Mouse (Mus musculus): Measurements from ENCODE around the gene Rbfox3. TPM values are rescaled to one million over a fixed set of nuclear protein-coding genes. Genes with fewer than 3 reads are reported as not detected.

Gene Rbfox3
- polyA plus RNA-seq, 1 experiment: 0.03 TPM

- Histone ChIP-seq H3K9me3 (no peaks in the 10 kb centered on the region), H3K36me3 (replicated peaks; ENCODE audit: low read length) (no peaks in the 10 kb centered on the region), H3K27me3 (replicated peaks) (peaks cover 25% of the 10 kb centered on the region), H3K4me1 (no peaks in the 10 kb centered on the region), H3K4me3 (replicated peaks) (no peak overlapping the region)
- TF ChIP-seq GATA1 (IDR thresholded peaks at IDR 0.05; ENCODE audit: borderline replicate concordance, low read length) (no peak), FLI1 (IDR thresholded peaks at IDR 0.05; ENCODE audit: low read length) (no peak)
Observed at GRCm38 (mm10) chr11:118668351-118668750, 243.0 kb downstream of the Rbfox3 start.

DNA sequence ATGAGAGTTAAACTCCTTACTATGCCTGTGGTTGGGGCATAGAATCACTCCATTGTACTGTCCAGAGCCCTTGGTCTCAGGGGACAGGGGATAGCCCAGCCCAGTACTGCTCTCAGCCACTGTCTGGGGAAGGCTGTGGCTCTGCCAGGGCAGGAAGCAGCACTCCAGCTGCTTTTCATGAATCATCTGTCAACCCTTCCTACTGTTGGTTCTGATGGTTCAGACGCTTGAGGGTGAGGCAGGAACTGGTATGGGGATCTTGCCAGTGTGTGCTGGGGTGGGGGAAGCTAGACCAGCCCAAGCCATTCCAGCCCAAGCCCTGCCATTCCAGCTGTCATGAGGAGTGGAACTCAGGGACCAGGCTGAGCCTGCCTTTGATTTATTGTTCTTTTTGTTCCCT lies 243.5 kb downstream of the Rbfox3 start:
- peaks cover 23% of the 10 kb centered on the region for H3K27me3 ChIP-seq (replicated peaks)
- no peaks in the 10 kb centered on the region for H3K36me3 ChIP-seq (replicated peaks; ENCODE audit: low read length)
- H3K4me3 ChIP-seq (replicated peaks): no peak overlapping the region
- H3K9me3 ChIP-seq: no peaks in the 10 kb centered on the region
- H3K4me1 ChIP-seq: no peaks in the 10 kb centered on the region
- TF ChIP-seq FLI1 (IDR thresholded peaks at IDR 0.05; ENCODE audit: low read length) (no peak), GATA1 (IDR thresholded peaks at IDR 0.05; ENCODE audit: borderline replicate concordance, low read length) (no peak)

GRCm38 (mm10) chr11:118666172-118666571 lies 245.2 kb downstream of the Rbfox3 start:
- Histone ChIP-seq H3K4me3 (replicated peaks) (no peak overlapping the region), H3K4me1 (no peaks in the 10 kb centered on the region), H3K9me3 (no peaks in the 10 kb centered on the region), H3K36me3 (replicated peaks; ENCODE audit: low read length) (no peaks in the 10 kb centered on the region), H3K27me3 (replicated peaks) (peaks cover 21% of the 10 kb centered on the region)
- TF ChIP-seq FLI1 (IDR thresholded peaks at IDR 0.05; ENCODE audit: low read length) (no peak), GATA1 (IDR thresholded peaks at IDR 0.05; ENCODE audit: borderline replicate concordance, low read length) (no peak)

DNA sequence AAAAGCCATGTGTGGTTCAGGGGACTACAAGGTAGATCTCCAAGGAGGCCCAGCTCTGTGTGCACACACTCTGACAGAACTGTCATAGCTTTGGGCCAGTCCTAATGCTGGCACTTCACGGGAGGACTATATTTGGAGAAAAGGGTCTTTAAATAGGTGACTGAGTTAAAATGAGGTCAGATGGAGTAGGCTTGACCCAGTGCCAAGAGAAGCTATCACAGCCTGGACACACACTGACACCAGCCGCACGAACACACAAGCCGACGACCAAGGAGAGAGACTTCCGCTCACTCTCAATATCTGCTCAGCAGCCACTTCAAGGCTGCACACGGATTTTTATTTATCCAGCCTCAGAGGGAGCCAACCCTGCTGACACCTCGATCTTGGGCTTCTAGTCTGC lies 248.1 kb downstream of the Rbfox3 start:
- Histone ChIP-seq H3K4me1 (no peaks in the 10 kb centered on the region), H3K36me3 (replicated peaks; ENCODE audit: low read length) (no peaks in the 10 kb centered on the region), H3K9me3 (no peaks in the 10 kb centered on the region), H3K4me3 (replicated peaks) (no peak overlapping the region), H3K27me3 (replicated peaks) (peaks cover 15% of the 10 kb centered on the region)
- no peak for TF ChIP-seq FLI1 (IDR thresholded peaks at IDR 0.05; ENCODE audit: low read length)
- TF ChIP-seq GATA1 (IDR thresholded peaks at IDR 0.05; ENCODE audit: borderline replicate concordance, low read length): no peak

- no peaks in the 10 kb centered on the region for H3K36me3 ChIP-seq (replicated peaks; ENCODE audit: low read length)
- no peak overlapping the region for H3K4me3 ChIP-seq (replicated peaks)
- TF ChIP-seq GATA1 (IDR thresholded peaks at IDR 0.05; ENCODE audit: borderline replicate concordance, low read length) (no peak), FLI1 (IDR thresholded peaks at IDR 0.05; ENCODE audit: low read length) (no peak)
- H3K9me3 ChIP-seq: no peaks in the 10 kb centered on the region
- H3K4me1 ChIP-seq: no peaks in the 10 kb centered on the region
- peaks cover 14% of the 10 kb centered on the region for H3K27me3 ChIP-seq (replicated peaks)
Observed at GRCm38 (mm10) chr11:118659305-118659704, 252.1 kb downstream of the Rbfox3 start.

DNA sequence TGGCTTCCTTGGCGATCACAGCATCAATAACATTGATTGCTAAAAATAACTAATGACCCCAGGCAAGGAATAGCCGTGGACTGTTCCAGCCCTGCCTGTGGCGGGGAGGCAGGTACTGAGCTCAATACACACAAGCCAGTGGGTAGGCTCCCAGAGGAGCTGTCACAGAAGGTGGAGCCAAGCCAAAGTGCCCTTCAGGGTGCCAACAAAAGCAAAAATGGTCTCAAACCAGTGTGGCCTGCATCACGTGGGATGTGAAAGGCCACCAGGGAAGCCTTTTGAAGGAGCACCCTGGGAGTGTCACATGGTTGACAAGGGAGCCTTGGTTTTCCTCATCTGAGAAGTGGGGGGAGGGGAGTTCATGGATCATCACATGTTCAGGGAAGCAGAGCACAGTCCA lies 255.6 kb downstream of the Rbfox3 start:
- Histone ChIP-seq H3K36me3 (replicated peaks; ENCODE audit: low read length) (no peaks in the 10 kb centered on the region), H3K27me3 (replicated peaks) (peaks cover 25% of the 10 kb centered on the region), H3K9me3 (no peaks in the 10 kb centered on the region), H3K4me1 (no peaks in the 10 kb centered on the region), H3K4me3 (replicated peaks) (no peak overlapping the region)
- TF ChIP-seq FLI1 (IDR thresholded peaks at IDR 0.05; ENCODE audit: low read length) (no peak), GATA1 (IDR thresholded peaks at IDR 0.05; ENCODE audit: borderline replicate concordance, low read length) (no peak)

DNA sequence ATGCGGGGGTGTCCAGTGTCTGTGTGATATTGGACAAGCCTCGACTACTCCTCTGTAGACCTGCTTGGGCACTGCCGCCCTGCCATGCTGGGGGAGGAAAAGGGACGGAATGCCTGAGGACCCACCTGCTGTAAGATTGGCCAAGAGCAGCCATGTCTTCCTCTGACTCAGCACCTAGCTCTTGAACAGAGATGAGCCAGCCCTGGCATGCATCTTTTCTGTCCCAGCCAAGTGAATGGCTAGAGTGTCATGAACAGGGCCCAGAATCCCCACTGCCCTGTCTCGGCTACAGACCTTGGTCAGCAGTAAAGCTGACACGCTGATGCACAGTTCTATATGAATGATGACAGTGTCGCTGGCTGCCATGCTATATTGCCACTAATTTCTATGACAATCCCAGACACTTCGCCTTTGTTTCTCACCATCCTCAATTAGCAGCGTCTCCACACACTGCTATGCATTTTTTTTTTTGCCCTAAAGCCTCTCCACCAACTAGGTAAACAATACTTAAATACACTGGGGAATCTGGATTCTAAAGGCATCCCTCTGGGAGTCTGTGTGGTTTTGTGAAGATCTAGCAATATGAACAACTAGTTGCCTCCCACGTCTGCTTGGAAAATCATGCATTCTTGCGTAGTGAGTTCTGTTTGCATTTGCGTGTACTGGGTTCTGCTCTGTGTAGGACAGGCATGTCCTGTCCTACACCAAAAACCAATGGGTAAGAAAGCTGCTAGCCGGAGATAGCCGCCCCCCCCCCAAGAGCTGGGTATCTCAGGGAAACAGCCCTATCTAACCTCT lies 257.7 kb downstream of the Rbfox3 start:
- TF ChIP-seq FLI1 (IDR thresholded peaks at IDR 0.05; ENCODE audit: low read length) (no peak), GATA1 (IDR thresholded peaks at IDR 0.05; ENCODE audit: borderline replicate concordance, low read length) (no peak)
- peaks cover 31% of the 10 kb centered on the region for H3K27me3 ChIP-seq (replicated peaks)
- H3K36me3 ChIP-seq (replicated peaks; ENCODE audit: low read length): no peaks in the 10 kb centered on the region
- no peaks in the 10 kb centered on the region for H3K9me3 ChIP-seq
- H3K4me1 ChIP-seq: no peaks in the 10 kb centered on the region
- H3K4me3 ChIP-seq (replicated peaks): no peak overlapping the region

GRCm38 (mm10) chr11:118652401-118653240 lies 258.8 kb downstream of the Rbfox3 start:
- no peaks in the 10 kb centered on the region for H3K9me3 ChIP-seq
- peaks cover 33% of the 10 kb centered on the region for H3K27me3 ChIP-seq (replicated peaks)
- H3K4me3 ChIP-seq (replicated peaks): no peak overlapping the region

DNA sequence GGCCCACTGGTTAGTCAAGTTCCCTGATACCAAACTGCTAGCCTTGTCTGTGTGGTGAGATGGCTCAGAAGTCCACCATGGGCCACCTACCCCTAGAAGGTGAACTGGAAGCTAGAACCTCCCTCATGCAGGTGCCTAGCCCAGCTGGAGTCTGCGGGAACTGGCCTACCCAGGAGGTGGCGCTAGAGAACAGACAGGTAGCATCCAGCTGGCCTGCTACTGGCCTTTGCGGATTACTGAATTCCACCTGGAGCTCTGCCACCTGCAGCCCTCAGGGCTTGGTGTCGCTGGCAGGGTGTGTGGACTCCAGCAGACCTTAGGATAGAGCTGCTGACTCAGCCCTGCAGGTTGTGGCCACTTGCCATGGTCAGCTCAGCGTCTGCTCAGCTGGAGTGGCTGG lies 263.0 kb downstream of the Rbfox3 start:
- H3K36me3 ChIP-seq (replicated peaks; ENCODE audit: low read length): no peaks in the 10 kb centered on the region
- H3K4me3 ChIP-seq (replicated peaks): no peak overlapping the region
- H3K27me3 ChIP-seq (replicated peaks): peaks cover 26% of the 10 kb centered on the region
- peaks cover 11% of the 10 kb centered on the region for H3K9me3 ChIP-seq
- no peaks in the 10 kb centered on the region for H3K4me1 ChIP-seq
- TF ChIP-seq GATA1 (IDR thresholded peaks at IDR 0.05; ENCODE audit: borderline replicate concordance, low read length) (no peak), FLI1 (IDR thresholded peaks at IDR 0.05; ENCODE audit: low read length) (no peak)

More at GRCm38 (mm10) chr11:118652401-118653240, 258.8 kb downstream of the Rbfox3 start:
- no peaks in the 10 kb centered on the region for H3K4me1 ChIP-seq
- H3K36me3 ChIP-seq (replicated peaks; ENCODE audit: low read length): no peaks in the 10 kb centered on the region
- no peak for TF ChIP-seq FLI1 (IDR thresholded peaks at IDR 0.05; ENCODE audit: low read length)
- TF ChIP-seq GATA1 (IDR thresholded peaks at IDR 0.05; ENCODE audit: borderline replicate concordance, low read length): no peak

DNA sequence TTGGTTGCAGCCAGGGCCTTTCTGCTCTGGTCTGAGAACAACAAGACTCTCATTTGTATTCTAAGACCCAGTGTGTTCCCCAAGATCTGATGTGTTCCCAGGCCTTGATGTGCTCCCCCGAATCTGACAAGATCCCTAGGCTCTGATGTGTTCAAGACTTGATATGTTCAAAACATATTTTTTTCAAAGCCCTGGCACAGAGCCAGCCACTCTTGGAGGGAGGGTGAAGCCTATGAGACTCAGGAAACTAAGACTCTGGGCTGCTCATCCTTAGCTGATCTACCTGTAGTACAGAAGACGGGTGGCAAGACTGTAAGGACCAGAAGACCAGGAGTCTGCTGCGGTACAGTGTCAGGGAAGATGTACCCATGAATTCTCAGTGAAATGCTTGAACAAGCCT lies 264.5 kb downstream of the Rbfox3 start:
- Histone ChIP-seq H3K4me1 (no peaks in the 10 kb centered on the region), H3K4me3 (replicated peaks) (no peak overlapping the region), H3K36me3 (replicated peaks; ENCODE audit: low read length) (no peaks in the 10 kb centered on the region), H3K9me3 (peaks cover 11% of the 10 kb centered on the region), H3K27me3 (replicated peaks) (peaks cover 19% of the 10 kb centered on the region)
- TF ChIP-seq GATA1 (IDR thresholded peaks at IDR 0.05; ENCODE audit: borderline replicate concordance, low read length): no peak
- no peak for TF ChIP-seq FLI1 (IDR thresholded peaks at IDR 0.05; ENCODE audit: low read length)
